Mouse (Mus musculus) cerebellum, adult 2 months (tissue): ENCODE results near the gene Aaed1.

Experiments
- CTCF ChIP-seq: fragments of 200-500 bp; IDR thresholded peaks from 2 replicates; pipeline ENCODE4 v1.5.1; 2011; ENCODE audit warnings: low read depth, mild to moderate bottlenecking, control low read depth, low read length, moderate library complexity, borderline replicate concordance; ENCODE audit not compliant: insufficient read depth
- POLR2A ChIP-seq: fragments of 200-500 bp; IDR thresholded peaks from 2 replicates; pipeline ENCODE4 v1.6.1; 2011; ENCODE audit warnings: low read length, control low read depth, borderline replicate concordance; ENCODE audit not compliant: insufficient read depth

DNA sequence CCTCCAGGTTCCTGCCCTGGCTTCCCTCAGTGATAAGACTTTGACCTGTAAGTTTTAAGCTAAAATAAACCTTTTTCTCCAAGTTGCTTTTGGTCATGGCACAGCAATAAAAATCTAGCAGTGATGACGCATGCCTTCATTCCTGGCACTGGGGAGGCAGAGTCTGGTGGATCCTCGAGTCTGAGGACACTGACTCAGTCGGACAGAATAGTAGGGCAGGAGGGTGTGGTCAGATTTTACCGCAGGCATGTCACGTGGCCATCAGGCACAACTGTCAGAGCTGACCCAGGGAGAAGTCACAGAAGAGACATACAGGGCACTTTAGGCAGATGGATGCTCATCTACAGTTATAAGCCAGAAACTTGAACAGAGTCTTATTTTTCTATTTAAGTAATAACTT lies 60.4 kb downstream of the Aaed1 start:
- TF ChIP-seq CTCF = no peak
- no peak for TF ChIP-seq POLR2A
